Mouse (Mus musculus): ENCODE measurements around the gene Rad9b.

DNA sequence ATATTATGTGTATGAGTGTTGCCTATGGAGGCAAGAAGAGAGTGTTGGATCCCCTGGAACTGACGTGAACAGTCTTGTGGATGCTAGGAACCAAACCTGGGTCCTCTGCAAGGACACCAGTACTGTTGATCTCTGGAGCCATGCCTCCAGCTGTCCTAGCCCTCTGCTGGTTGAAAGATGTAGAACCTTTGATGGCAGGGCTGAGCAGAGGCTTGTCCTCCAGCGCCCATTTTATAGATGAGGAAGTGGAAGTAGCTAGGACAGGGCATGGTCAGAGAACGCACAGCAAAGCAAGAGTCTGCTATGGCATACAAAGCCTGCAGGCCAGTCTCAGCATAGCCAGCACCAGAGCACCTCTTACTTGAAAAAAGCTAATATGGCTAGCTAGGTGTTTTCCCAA is 35.9 kb downstream of the Rad9b start:
- no peak for TF ChIP-seq GATA1 (IDR thresholded peaks at IDR 0.05; ENCODE audit: borderline replicate concordance, low read length)
- no peak for TF ChIP-seq FLI1 (IDR thresholded peaks at IDR 0.05; ENCODE audit: low read length)

Measured in megakaryocyte, embryonic 14.5 days (primary cell).